Mouse (Mus musculus): ENCODE results near the gene Gm10272. TPM values are rescaled to one million over a fixed set of nuclear protein-coding genes. Genes with fewer than 3 reads are reported as not detected.
"Not testable (repeated sequence)": the region's sequence is repeated elsewhere in the genome, so short reads cannot be mapped to it uniquely, and the experiment has no call there.

The Gm10272 gene
- polyA plus RNA-seq, 1 experiment: not detected

DNA sequence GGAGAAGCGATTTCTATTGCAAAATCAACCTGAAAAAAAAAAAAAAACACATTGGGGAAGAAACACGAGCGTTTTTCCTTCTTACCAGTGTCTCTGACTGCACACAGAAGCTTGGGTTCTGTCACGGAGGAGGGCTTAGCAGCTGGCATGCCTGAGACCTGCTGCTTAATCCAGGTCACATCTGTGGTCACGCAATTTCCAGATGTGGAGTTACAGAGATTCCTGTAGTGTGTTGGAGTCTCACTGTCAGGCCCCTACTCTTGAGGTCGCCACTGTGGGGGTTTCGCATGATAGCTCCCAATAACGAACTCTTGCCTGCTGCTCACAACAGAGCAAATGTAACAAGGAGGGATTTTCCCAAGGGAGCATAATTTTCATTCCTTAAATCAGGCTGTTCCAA lies 22.2 kb upstream of the Gm10272 start:
- Histone ChIP-seq H3K4me1 (ENCODE audit: control insufficient read depth, insufficient read depth, low read length) (no peaks in the 10 kb centered on the region), H3K27ac (ENCODE audit: insufficient read depth, low read length) (no peak overlapping the region), H3K4me3 (ENCODE audit: insufficient read depth, low read length) (no peak overlapping the region)
- TF ChIP-seq POLR2A (IDR thresholded peaks at IDR 0.05; ENCODE audit: low read depth, low read length): no peak
- no peak for TF ChIP-seq CTCF (IDR thresholded peaks at IDR 0.05; ENCODE audit: borderline replicate concordance, insufficient read depth, low read length)

DNA sequence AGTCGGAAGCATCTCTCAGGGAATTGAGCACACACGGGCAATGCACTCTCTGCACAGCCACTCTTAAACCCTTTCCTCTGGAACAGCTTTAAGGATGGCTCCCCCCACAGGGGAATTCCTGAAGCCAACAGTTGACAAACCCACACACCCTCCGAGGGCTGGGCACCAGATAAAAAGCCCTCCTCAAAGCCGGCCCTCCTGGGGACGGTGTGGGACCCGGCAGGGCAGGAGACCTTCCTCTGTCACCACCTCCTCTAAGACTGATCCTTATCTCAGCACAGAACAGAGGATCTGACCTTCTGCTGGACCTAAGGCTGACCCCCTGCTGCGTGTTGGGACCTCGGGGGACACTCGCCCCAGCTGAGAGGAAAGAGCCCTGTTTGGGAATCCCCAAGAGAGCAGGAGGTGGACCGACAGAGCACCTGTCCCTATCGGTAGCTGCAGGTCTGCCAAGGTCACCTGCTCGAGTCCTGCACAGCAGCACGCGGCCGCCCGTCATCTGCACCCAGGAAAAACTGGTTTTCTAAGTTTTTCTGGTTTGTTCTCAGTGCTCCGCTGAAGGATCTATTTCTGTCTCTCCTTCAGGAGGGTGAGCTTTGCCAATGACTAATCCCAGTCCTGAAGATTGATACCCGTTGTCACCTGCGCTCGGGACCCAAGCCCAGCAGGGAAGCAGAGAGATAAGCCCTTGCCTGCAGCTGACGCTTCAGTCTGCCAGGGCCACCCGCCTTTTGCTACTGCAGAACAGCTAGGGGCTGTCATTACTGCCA lies 20.3 kb upstream of the Gm10272 start, which contains the start of gene Tspear:
Gene Tspear (plus strand): TSS at position 675 of the 770 bp plus-strand sequence.
- no peak within 1 kb of the TSS for H3K27ac ChIP-seq (ENCODE audit: insufficient read depth, low read length)
- no peak for TF ChIP-seq CTCF (IDR thresholded peaks at IDR 0.05; ENCODE audit: borderline replicate concordance, insufficient read depth, low read length)
- no peak for TF ChIP-seq POLR2A (IDR thresholded peaks at IDR 0.05; ENCODE audit: low read depth, low read length)

DNA sequence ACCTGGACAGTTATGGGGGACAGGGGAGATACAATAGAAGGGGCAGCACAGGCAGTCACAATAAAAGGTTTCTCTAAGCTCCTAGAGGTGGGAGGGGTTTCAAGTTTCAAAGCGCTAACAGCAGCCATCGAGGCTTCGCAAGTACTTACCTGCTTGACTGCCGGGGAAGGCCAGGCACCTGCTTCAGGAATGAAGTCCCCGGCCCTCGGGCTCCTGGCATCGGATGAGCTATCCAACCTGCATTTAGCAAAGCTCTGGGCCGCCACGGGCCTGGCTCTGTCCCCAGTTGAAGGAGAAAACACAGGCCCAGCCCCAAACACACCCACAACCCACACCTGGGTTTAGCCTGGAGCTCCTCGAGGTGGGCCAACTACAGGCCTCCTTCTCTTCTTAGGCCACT lies 19.4 kb upstream of the Gm10272 start:
- no peak for TF ChIP-seq CTCF (IDR thresholded peaks at IDR 0.05; ENCODE audit: borderline replicate concordance, insufficient read depth, low read length)
- TF ChIP-seq POLR2A (IDR thresholded peaks at IDR 0.05; ENCODE audit: low read depth, low read length): no peak
- no peak overlapping the region for H3K27ac ChIP-seq (ENCODE audit: insufficient read depth, low read length)
- H3K4me1 ChIP-seq (ENCODE audit: control insufficient read depth, insufficient read depth, low read length): no peaks in the 10 kb centered on the region
- H3K4me3 ChIP-seq (ENCODE audit: insufficient read depth, low read length): no peak overlapping the region

More for the DNA sequence above, 20.3 kb upstream of the Gm10272 start, which contains the start of gene Tspear:
- H3K4me3 ChIP-seq (ENCODE audit: insufficient read depth, low read length): no peak within 1 kb of the TSS
- H3K4me1 ChIP-seq (ENCODE audit: control insufficient read depth, insufficient read depth, low read length): no peaks in the 10 kb centered on the region

DNA sequence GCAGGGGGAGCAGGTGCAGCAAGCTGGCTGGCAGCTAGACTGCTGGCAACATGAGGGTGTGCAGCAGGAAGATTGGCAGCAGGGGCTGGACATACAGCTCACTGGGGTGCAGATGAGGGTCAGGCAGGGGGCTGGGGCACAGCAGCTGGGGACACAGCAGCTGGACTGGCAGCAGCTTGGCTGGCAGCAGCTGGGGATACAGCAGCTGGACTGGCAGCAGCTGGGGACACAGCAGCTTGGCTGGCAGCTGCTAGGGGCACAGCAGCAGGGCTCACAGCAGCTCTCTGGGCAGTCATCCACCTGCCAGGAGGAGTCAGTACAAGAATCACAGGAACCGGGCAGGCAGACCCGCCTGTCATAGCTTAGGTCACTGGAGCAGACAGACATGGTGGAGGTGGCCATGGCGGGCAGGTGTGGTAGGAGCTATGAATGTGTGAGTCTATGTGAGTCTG lies 16.0 kb upstream of the Gm10272 start, which contains the start of gene Gm19402:
Gene Gm19402 (minus strand): TSS at position 402 of the 452 bp plus-strand sequence.
- H3K4me1 ChIP-seq (ENCODE audit: control insufficient read depth, insufficient read depth, low read length); H3K27ac ChIP-seq (ENCODE audit: insufficient read depth, low read length); H3K4me3 ChIP-seq (ENCODE audit: insufficient read depth, low read length): not testable (repeated sequence)

DNA sequence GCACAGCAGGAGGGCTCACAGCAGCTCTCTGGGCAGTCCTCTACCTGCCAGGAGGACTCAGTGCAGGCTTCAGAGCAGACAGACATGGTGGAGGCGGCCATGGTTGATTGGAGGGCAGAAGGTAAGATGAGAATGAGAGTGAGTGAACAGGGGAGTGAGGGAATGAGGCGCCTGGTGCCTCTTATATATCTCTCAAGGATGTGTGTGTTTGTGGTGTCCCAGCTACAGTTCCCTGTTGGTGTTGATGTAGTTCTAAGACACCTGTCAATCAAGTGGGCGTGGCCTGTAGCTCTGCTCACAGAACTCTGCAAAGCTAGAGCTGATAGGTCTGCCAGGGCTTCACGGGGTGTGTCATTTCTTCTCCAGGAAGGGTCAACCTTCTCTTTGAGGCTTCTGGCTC lies 9.3 kb upstream of the Gm10272 start, which contains the start of gene Gm9508:
Gene Gm9508 (minus strand): TSS at position 101 of the 400 bp plus-strand sequence.
- Histone ChIP-seq H3K4me1 (ENCODE audit: control insufficient read depth, insufficient read depth, low read length) (no peaks in the 10 kb centered on the region), H3K4me3 (ENCODE audit: insufficient read depth, low read length) (no peak within 1 kb of the TSS), H3K27ac (ENCODE audit: insufficient read depth, low read length) (no peak within 1 kb of the TSS)
- no peak for TF ChIP-seq CTCF (IDR thresholded peaks at IDR 0.05; ENCODE audit: borderline replicate concordance, insufficient read depth, low read length)
- TF ChIP-seq POLR2A (IDR thresholded peaks at IDR 0.05; ENCODE audit: low read depth, low read length): no peak

DNA sequence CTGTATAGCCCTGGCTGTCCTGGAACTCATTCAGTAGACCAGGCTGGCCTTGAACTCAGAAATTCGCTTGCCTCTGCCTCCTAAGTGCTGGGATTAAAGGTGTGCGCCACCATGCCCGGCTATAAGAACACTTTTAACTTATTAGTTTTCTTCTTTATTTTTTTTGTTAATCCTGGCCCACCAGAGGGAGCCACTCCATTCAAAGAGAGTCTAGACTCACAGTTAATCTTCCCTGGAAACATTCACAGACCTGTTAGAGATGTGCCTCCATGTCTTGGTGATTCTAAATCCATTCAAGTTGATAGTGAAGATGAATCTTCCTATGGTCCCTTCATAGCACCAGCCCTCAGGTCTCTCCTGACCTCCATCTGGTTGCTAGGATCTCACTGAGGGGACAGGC lies 3.4 kb downstream of the Gm10272 start:
- Histone ChIP-seq H3K4me3 (ENCODE audit: insufficient read depth, low read length) (no peak overlapping the region), H3K4me1 (ENCODE audit: control insufficient read depth, insufficient read depth, low read length) (no peaks in the 10 kb centered on the region), H3K27ac (ENCODE audit: insufficient read depth, low read length) (no peak overlapping the region)
- TF ChIP-seq CTCF (IDR thresholded peaks at IDR 0.05; ENCODE audit: borderline replicate concordance, insufficient read depth, low read length) (no peak), POLR2A (IDR thresholded peaks at IDR 0.05; ENCODE audit: low read depth, low read length) (no peak)

DNA sequence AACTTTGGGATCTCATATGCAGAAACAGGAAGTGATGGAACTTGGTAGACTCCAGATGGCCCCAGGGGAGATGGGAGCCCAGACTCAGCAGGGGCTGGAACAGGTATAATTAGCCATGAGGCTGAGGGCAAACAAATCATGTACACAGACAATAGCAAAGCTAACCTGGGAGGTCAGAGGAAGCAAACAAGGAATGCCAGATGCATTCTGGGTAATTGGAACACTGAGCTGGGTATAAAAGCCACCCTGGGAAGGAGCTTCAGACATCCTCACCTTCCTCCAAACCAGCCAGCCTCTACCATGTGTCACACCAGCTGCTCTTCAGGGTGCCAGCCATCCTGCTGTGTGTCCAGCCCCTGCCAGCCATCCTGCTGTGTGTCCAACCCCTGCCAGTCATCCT lies 4.7 kb downstream of the Gm10272 start, which contains the start of gene Gm10024:
Gene Gm10024 (plus strand): TSS at position 301 of the 400 bp plus-strand sequence.
- not testable (repeated sequence) for H3K27ac ChIP-seq (ENCODE audit: insufficient read depth, low read length); H3K4me3 ChIP-seq (ENCODE audit: insufficient read depth, low read length); H3K4me1 ChIP-seq (ENCODE audit: control insufficient read depth, insufficient read depth, low read length)

DNA sequence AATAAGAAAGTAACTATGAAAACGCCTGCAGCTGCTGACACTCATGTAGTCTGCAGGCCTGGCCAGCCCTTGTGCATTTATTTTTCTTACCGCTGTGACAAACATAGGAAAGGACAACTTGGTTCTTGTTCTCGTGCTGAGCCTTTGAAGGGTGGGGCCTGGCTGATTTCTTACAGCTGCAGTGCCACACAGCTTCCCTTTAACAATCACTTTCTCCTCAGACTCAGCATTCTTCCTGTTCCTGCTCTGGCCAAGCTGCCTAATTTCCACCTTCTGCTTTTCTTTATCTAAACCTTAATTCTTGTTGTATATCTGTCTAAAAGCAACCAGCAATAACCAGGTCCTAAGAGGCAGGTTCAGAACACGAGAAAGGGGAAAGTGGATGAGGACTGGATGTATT lies 7.3 kb downstream of the Gm10272 start:
- TF ChIP-seq CTCF (IDR thresholded peaks at IDR 0.05; ENCODE audit: borderline replicate concordance, insufficient read depth, low read length) (no peak), POLR2A (IDR thresholded peaks at IDR 0.05; ENCODE audit: low read depth, low read length) (no peak)
- Histone ChIP-seq H3K27ac (ENCODE audit: insufficient read depth, low read length) (no peak overlapping the region), H3K4me1 (ENCODE audit: control insufficient read depth, insufficient read depth, low read length) (no peaks in the 10 kb centered on the region), H3K4me3 (ENCODE audit: insufficient read depth, low read length) (no peak overlapping the region)

DNA sequence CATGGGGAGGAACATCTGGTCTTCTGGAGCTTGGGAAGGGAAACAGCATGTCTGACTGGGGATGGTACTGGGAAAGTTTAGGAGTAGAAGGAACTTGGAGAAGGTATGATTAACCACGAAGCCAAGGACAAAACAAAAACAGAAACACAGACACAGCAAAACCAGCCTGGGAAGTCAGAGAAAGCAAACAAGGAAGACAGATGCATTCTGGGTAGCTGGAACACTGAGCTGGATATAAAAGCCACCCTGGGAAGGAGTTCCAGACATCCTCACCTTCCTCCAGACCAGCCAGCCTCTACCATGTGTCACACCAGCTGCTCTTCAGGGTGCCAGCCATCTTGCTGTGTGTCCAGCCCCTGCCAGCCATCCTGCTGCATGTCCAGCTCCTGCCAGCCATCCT lies 9.1 kb downstream of the Gm10272 start, which contains the start of gene Gm10142:
Gene Gm10142 (plus strand): TSS at position 301 of the 400 bp plus-strand sequence.
- Histone ChIP-seq H3K27ac (ENCODE audit: insufficient read depth, low read length) (no peak within 1 kb of the TSS), H3K4me3 (ENCODE audit: insufficient read depth, low read length) (no peak within 1 kb of the TSS), H3K4me1 (ENCODE audit: control insufficient read depth, insufficient read depth, low read length) (no peaks in the 10 kb centered on the region)
- no peak for TF ChIP-seq CTCF (IDR thresholded peaks at IDR 0.05; ENCODE audit: borderline replicate concordance, insufficient read depth, low read length)
- no peak for TF ChIP-seq POLR2A (IDR thresholded peaks at IDR 0.05; ENCODE audit: low read depth, low read length)

DNA sequence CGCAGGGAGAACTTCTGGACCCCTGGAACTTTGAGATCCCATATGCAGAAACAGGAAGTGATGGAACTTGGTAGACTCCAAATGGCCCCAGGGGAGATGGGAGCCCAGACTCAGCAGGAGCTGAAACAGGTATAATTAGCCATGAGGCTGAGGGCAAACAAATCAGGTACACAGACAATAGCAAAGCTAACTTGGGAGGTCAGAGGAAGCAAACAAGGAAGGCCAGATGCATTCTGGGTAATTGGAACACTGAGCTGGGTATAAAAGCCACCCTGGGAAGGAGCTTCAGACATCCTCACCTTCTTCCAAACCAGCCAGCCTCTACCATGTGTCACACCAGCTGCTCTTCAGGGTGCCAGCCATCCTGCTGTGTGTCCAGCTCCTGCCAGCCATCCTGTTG lies 13.9 kb downstream of the Gm10272 start, which contains the start of gene Krtap12-1:
Gene Krtap12-1 (plus strand): TSS at position 301 of the 400 bp plus-strand sequence.
- not testable (repeated sequence) for H3K27ac ChIP-seq (ENCODE audit: insufficient read depth, low read length); H3K4me3 ChIP-seq (ENCODE audit: insufficient read depth, low read length)

More for the DNA sequence above, 13.9 kb downstream of the Gm10272 start, which contains the start of gene Krtap12-1:
- H3K4me1 ChIP-seq (ENCODE audit: control insufficient read depth, insufficient read depth, low read length): not testable (repeated sequence)
